Mouse (Mus musculus) limb, embryonic 15.5 days (tissue): ENCODE results near the gene Rnf215. TPM values are rescaled to one million over a fixed set of nuclear protein-coding genes. Genes with fewer than 3 reads are reported as not detected.
"Not testable (repeated sequence)": the region's sequence is repeated elsewhere in the genome, so short reads cannot be mapped to it uniquely, and the experiment has no call there.

Source experiments
- ATAC-seq: fragments of 200-750 bp; cut with Nextera tagmentation; 2 replicates; pipeline ENCODE4 v1.8.0; 2017; ENCODE audit warnings: low read depth, moderate TSS enrichment; ENCODE audit not compliant: insufficient number of reproducible peaks, low FRiP score, low TSS enrichment
- H3K27ac ChIP-seq: fragments of 300-500 bp; sonication (generic); 2 replicates; pipeline ENCODE4 v1.5.1; 2015; ENCODE audit warnings: moderate library complexity, mild to moderate bottlenecking, inconsistent platforms
- H3K27me3 ChIP-seq: fragments of 300-500 bp; sonication (generic); 2 replicates; pipeline ENCODE4 v1.6.1; 2015; ENCODE audit warnings: inconsistent platforms
- H3K36me3 ChIP-seq: fragments of 300-500 bp; sonication (generic); 2 replicates; pipeline ENCODE4 v1.6.1; 2015; ENCODE audit warnings: inconsistent platforms
- H3K4me1 ChIP-seq: fragments of 300-500 bp; sonication (generic); 2 replicates; pipeline ENCODE4 v1.6.1; 2015; ENCODE audit warnings: inconsistent platforms
- H3K4me2 ChIP-seq: fragments of 300-500 bp; sonication (generic); 2 replicates; pipeline ENCODE4 v1.6.1; 2015; ENCODE audit warnings: mild to moderate bottlenecking, inconsistent platforms
- H3K4me3 ChIP-seq: fragments of 300-500 bp; sonication (generic); 2 replicates; pipeline ENCODE4 v1.5.1; 2015; ENCODE audit warnings: mild to moderate bottlenecking, inconsistent platforms
- H3K9ac ChIP-seq: fragments of 300-500 bp; sonication (generic); 2 replicates; pipeline ENCODE4 v1.6.1; 2015; ENCODE audit warnings: inconsistent platforms
- H3K9me3 ChIP-seq: fragments of 300-500 bp; sonication (generic); 2 replicates; pipeline ENCODE4 v1.6.1; 2016; ENCODE audit warnings: inconsistent platforms
- WGBS: fragments of 180-500 bp; shearing (Covaris S2); methylation state at CpG from one replicate; pipeline ENCODE4 v1.1.7; 2015; 5-methylcytosine and 5-hydroxymethylcytosine counted together
- polyA plus RNA-seq: library from polyadenylated mRNA; unstranded; fragments of >200 nt; fragmentation: Nextera tagmentation; extraction: Ambion mirVana; gene quantifications from 2 replicates; pipeline ENCODE4 v1.2.1, GENCODE M21; 2015

Rnf215 gene
- polyA plus RNA-seq, 1 experiment from 2014 or later: 35.5 TPM

GRCm38 (mm10) chr11:4098816-4099215 lies 36.2 kb upstream of the Rnf215 start:
- Histone ChIP-seq H3K27ac (peak overlapping the region; percentile 33; the same call in 1 of the 2 replicates), H3K36me3 (no peaks in the 10 kb centered on the region), H3K27me3 (no peaks in the 10 kb centered on the region), H3K4me1 (peaks cover 27% of the 10 kb centered on the region), H3K4me2 (no peak overlapping the region), H3K4me3 (no peak overlapping the region), H3K9me3 (no peaks in the 10 kb centered on the region), H3K9ac (no peak overlapping the region)
- WGBS: 66% methylated on average over 7 of the region's 7 CpGs
- ATAC-seq: no peak

GRCm38 (mm10) chr11:4099447-4099846 lies 35.6 kb upstream of the Rnf215 start:
- H3K4me1 ChIP-seq: peaks cover 24% of the 10 kb centered on the region
- no peak for ATAC-seq
- no peak overlapping the region for H3K9ac ChIP-seq
- H3K4me3 ChIP-seq: no peak overlapping the region
- 56% methylated on average over 3 of the region's 3 CpGs for WGBS
- no peaks in the 10 kb centered on the region for H3K9me3 ChIP-seq
- H3K36me3 ChIP-seq: no peaks in the 10 kb centered on the region
- H3K4me2 ChIP-seq: no peak overlapping the region
- H3K27me3 ChIP-seq: no peaks in the 10 kb centered on the region
- H3K27ac ChIP-seq: no peak overlapping the region; the same call in 1 of the 2 replicates

GRCm38 (mm10) chr11:4101851-4102250 lies 33.2 kb upstream of the Rnf215 start:
- ATAC-seq: no peak
- Histone ChIP-seq H3K4me3 (no peak overlapping the region), H3K4me1 (peaks cover 7% of the 10 kb centered on the region), H3K36me3 (no peaks in the 10 kb centered on the region), H3K27ac (no peak overlapping the region), H3K9me3 (no peaks in the 10 kb centered on the region), H3K27me3 (no peaks in the 10 kb centered on the region), H3K9ac (no peak overlapping the region), H3K4me2 (no peak overlapping the region)
- WGBS: 67% methylated on average over 5 of the region's 5 CpGs

- no peak for ATAC-seq
- Histone ChIP-seq H3K4me2 (no peak overlapping the region), H3K36me3 (peaks cover 6% of the 10 kb centered on the region; the same call in 1 of the 2 replicates), H3K27me3 (no peaks in the 10 kb centered on the region), H3K4me1 (no peaks in the 10 kb centered on the region), H3K4me3 (no peak overlapping the region), H3K9me3 (no peaks in the 10 kb centered on the region), H3K9ac (no peak overlapping the region), H3K27ac (no peak overlapping the region)
- 78% methylated on average over 14 of the region's 14 CpGs for WGBS
Measured at GRCm38 (mm10) chr11:4103522-4103921, 31.5 kb upstream of the Rnf215 start.

GRCm38 (mm10) chr11:4104989-4105388 lies 30.0 kb upstream of the Rnf215 start:
- H3K36me3 ChIP-seq: peaks cover 8% of the 10 kb centered on the region; the same call in 1 of the 2 replicates
- no peaks in the 10 kb centered on the region for H3K9me3 ChIP-seq
- no peak overlapping the region for H3K4me3 ChIP-seq

GRCm38 (mm10) chr11:4105444-4105843 lies 29.6 kb upstream of the Rnf215 start:
- Histone ChIP-seq H3K27ac (no peak overlapping the region), H3K4me1 (no peaks in the 10 kb centered on the region), H3K27me3 (no peaks in the 10 kb centered on the region), H3K9ac (no peak overlapping the region), H3K36me3 (peaks cover 8% of the 10 kb centered on the region; the same call in 1 of the 2 replicates), H3K4me2 (no peak overlapping the region), H3K9me3 (no peaks in the 10 kb centered on the region), H3K4me3 (no peak overlapping the region)
- 27% methylated on average over 6 of the region's 6 CpGs for WGBS
- no peak for ATAC-seq

More at GRCm38 (mm10) chr11:4104989-4105388, 30.0 kb upstream of the Rnf215 start:
- Histone ChIP-seq H3K4me2 (no peak overlapping the region), H3K4me1 (no peaks in the 10 kb centered on the region), H3K27me3 (no peaks in the 10 kb centered on the region), H3K27ac (no peak overlapping the region), H3K9ac (no peak overlapping the region)
- WGBS: 83% methylated on average over 5 of the region's 5 CpGs
- ATAC-seq: no peak

- H3K4me2 ChIP-seq, H3K27ac ChIP-seq, H3K36me3 ChIP-seq, H3K27me3 ChIP-seq, H3K4me3 ChIP-seq, H3K9me3 ChIP-seq, H3K9ac ChIP-seq, ATAC-seq, H3K4me1 ChIP-seq: not testable (repeated sequence)
- 90% methylated on average over 6 of the region's 6 CpGs for WGBS
Measured at GRCm38 (mm10) chr11:4107901-4108300, 27.1 kb upstream of the Rnf215 start.

GRCm38 (mm10) chr11:4108691-4109090 lies 26.3 kb upstream of the Rnf215 start:
- 69% methylated on average over 7 of the region's 7 CpGs for WGBS

GRCm38 (mm10) chr11:4112033-4112432 lies 23.0 kb upstream of the Rnf215 start:
- Histone ChIP-seq H3K27ac (no peak overlapping the region), H3K4me1 (no peaks in the 10 kb centered on the region; the same call in 1 of the 2 replicates), H3K4me2 (no peak overlapping the region), H3K27me3 (no peaks in the 10 kb centered on the region), H3K4me3 (no peak overlapping the region), H3K9me3 (no peaks in the 10 kb centered on the region), H3K9ac (no peak overlapping the region), H3K36me3 (peaks cover 8% of the 10 kb centered on the region; the same call in 1 of the 2 replicates)
- whole genome bisulfite sequencing: 84% methylated on average over 4 of the region's 4 CpGs
- no peak for ATAC-seq

More at GRCm38 (mm10) chr11:4108691-4109090, 26.3 kb upstream of the Rnf215 start:
- peaks cover 8% of the 10 kb centered on the region; the same call in 1 of the 2 replicates for H3K36me3 ChIP-seq
- no peak overlapping the region for H3K4me3 ChIP-seq
- H3K9ac ChIP-seq: no peak overlapping the region
- no peak overlapping the region for H3K4me2 ChIP-seq
- no peak overlapping the region for H3K27ac ChIP-seq
- no peaks in the 10 kb centered on the region for H3K4me1 ChIP-seq
- no peak for ATAC-seq
- H3K9me3 ChIP-seq: no peaks in the 10 kb centered on the region
- H3K27me3 ChIP-seq: no peaks in the 10 kb centered on the region

- no peak overlapping the region for H3K27ac ChIP-seq
- H3K36me3 ChIP-seq: peaks cover 8% of the 10 kb centered on the region; the same call in 1 of the 2 replicates
- no peaks in the 10 kb centered on the region for H3K9me3 ChIP-seq
- no peak for ATAC-seq
- 0 out of 2 replicates have a peak, but pooled peaks cover 3% of the 10 kb centered on the region for H3K27me3 ChIP-seq
- peaks cover 7% of the 10 kb centered on the region for H3K4me1 ChIP-seq
- H3K4me2 ChIP-seq: no peak overlapping the region
- WGBS: 63% methylated on average over 6 of the region's 6 CpGs
- no peak overlapping the region for H3K9ac ChIP-seq
- H3K4me3 ChIP-seq: no peak overlapping the region
Measured at GRCm38 (mm10) chr11:4112861-4113260, 22.1 kb upstream of the Rnf215 start.

GRCm38 (mm10) chr11:4113496-4113895 lies 21.5 kb upstream of the Rnf215 start:
- Histone ChIP-seq H3K27me3 (0 out of 2 replicates have a peak, but pooled peaks cover 3% of the 10 kb centered on the region), H3K9me3 (no peaks in the 10 kb centered on the region), H3K36me3 (peaks cover 3% of the 10 kb centered on the region; the same call in 1 of the 2 replicates), H3K9ac (no peak overlapping the region), H3K4me1 (peaks cover 13% of the 10 kb centered on the region), H3K27ac (no peak overlapping the region), H3K4me3 (no peak overlapping the region), H3K4me2 (no peak overlapping the region)
- WGBS: 74% methylated on average over 4 of the region's 4 CpGs
- ATAC-seq: no peak

GRCm38 (mm10) chr11:4113970-4114369 lies 21.0 kb upstream of the Rnf215 start:
- Histone ChIP-seq H3K36me3 (no peaks in the 10 kb centered on the region), H3K4me3 (no peak overlapping the region), H3K4me2 (no peak overlapping the region), H3K9me3 (no peaks in the 10 kb centered on the region), H3K4me1 (peaks cover 17% of the 10 kb centered on the region), H3K9ac (no peak overlapping the region), H3K27me3 (0 out of 2 replicates have a peak, but pooled peaks cover 3% of the 10 kb centered on the region), H3K27ac (no peak overlapping the region)
- no peak for ATAC-seq
- WGBS: 88% methylated on average over 6 of the region's 6 CpGs

GRCm38 (mm10) chr11:4114541-4114940 lies 20.5 kb upstream of the Rnf215 start:
- H3K27ac ChIP-seq, H3K36me3 ChIP-seq, H3K4me2 ChIP-seq, H3K9ac ChIP-seq, H3K27me3 ChIP-seq, ATAC-seq, H3K9me3 ChIP-seq, H3K4me3 ChIP-seq: not testable (repeated sequence)
- H3K4me1 ChIP-seq: peaks cover 19% of the 10 kb centered on the region
- 84% methylated on average over 6 of the region's 6 CpGs for WGBS
